Mouse (Mus musculus): ENCODE results near the gene Gulp1.

Gene Gulp1
- long read RNA-seq, experiment 1, partial matches to known transcripts, result 0 of 2 reads
- long read RNA-seq, experiment 1, other reads (novel, unspliced or antisense), result 1 of 2 reads
- long read RNA-seq, experiment 2, partial matches to known transcripts, result 0 of 4 reads
- long read RNA-seq, experiment 2, other reads (novel, unspliced or antisense), result 3 of 4 reads

DNA sequence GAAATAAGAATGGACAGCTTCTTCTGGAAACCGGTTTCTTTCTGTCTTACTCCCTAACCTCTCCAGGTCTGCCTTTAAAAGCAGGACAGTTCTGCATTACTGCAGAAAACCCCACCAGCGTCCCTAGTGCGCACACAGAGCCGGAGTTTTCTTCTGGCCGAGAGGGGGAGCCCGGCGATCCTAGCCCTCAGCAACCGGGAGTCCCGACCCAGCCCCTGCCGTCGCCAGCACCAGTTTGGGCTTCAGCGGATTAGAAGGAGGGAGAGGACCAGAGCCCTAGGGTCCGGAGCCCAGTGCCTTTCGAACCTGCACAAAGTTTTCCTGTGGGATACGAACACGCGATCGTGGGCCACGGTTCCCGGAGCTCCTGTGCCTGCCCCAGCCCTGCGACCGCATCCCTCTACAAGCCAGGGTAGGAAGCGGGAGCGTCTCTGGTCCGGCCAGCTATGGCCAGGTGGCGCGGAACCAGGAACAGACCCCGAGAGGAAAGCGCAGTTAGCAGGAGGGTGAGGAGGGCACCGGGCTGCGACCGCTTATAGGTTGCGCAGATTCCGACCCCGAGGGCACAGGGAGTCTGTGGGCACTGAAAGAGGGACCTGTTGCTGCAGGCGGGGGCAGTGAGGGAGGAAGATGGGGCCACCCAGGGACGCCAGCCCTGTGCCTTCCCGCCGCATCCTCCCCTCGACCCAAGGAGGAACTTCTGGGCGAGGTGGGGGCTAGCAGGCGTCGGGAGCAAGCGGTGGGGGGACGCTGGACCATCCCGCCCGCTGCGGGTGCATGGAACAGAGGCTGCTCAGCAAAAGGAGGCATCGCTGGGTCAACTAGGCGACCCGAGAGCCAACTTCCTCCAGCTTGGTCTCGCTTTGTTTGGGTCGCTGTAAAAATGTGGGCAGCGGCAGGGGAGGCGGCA is at the start of gene Gulp1:
Gulp1 (plus strand) TSS at position 51 of the 910 bp plus-strand sequence.
- intact Hi-C loops (cut with DNase I), result loop anchor here (2.0 to 5.0 kb wide), 2 partner anchors 189 to 761 kb away; partner anchors contain the start of gene Col3a1

DNA sequence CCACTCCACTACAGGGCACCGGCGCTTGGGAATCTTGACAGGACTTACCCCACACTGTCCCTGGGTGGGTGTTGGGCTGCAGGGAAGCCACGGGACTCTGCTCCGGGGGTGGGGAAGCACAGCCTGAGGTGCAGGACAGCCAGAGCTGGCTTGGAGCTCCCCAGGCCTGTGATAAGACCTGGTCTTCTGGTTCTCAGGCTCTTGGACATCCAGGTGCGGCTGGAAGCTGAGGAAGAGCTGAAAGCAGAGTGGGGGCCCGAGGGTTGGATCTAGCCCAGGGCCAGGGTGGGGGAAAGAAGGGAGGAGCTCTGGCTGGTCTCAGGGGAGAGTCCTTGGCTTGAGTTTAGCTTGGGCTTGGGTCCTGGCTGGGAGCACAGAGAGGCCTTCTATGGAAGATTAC is 1.1 kb upstream of the Gulp1 start:
- intact Hi-C loops (cut with DNase I), result loop anchor here (2.0 to 5.0 kb wide), 2 partner anchors 191 to 762 kb away; partner anchors contain the start of gene Col3a1

DNA sequence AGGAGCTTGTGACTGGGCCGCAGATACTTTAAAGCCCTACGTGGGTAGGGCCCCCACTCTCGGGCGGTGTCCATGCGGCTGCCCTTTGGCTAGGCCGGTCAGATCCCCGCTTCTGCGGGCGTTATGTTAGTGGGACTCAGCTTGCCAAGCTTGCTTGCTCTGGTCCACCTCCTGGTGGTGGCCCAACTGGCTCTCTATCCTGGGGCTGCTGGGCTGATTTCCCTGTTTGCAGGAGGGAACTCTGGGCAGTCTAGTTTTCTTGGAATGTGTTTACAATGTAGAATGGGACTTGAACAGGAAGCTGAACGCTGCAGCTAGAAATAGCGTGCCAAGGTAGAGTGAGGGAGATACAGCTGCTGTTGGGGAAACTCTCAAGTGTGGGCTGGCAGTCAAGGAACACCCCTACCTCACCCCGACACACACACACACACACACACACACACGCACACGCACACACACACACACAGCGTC is 1.1 kb downstream of the Gulp1 start:
- intact Hi-C loops (cut with DNase I), result loop anchor here (5.0 kb wide), 1 partner anchor 760 kb away; the partner anchor contains the start of gene Col3a1

DNA sequence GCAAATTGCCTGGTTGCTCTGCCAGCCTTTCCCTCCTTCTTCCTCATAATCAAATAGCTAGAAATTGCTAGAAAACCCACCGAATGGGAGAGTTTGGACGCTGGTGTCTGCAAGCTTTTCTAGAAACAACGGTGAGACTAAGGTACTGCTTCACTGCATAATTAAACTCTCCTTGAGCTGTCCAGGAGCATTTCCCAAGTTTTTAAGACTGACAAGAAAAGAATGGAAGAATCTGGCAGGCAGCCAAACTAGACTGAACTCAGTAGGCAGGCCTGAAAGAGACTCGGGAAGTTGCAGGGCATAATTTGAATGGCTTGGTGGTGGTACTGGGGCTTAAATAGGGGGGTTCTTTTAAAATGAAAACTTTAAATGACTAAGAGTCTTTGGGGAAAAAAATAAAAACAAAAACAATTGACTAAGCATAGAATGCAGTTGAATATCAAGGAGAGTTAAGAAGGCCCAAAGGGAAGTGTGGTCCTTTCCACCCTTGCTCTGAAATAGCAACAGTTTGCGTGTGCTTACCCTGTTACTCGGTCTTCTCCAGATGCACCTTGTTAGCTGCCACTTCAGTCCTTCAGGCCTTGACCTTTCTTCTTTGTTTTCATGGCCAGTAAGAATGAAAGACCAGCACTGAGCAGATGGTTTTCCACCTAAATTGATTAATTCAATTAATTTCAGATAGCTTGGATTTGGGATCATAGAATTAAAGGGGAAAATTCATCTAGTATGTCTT is 2.0 kb downstream of the Gulp1 start:
- intact Hi-C loops (cut with DNase I), result loop anchor here (5.0 kb wide), 1 partner anchor 759 kb away; the partner anchor contains the start of gene Col3a1

DNA sequence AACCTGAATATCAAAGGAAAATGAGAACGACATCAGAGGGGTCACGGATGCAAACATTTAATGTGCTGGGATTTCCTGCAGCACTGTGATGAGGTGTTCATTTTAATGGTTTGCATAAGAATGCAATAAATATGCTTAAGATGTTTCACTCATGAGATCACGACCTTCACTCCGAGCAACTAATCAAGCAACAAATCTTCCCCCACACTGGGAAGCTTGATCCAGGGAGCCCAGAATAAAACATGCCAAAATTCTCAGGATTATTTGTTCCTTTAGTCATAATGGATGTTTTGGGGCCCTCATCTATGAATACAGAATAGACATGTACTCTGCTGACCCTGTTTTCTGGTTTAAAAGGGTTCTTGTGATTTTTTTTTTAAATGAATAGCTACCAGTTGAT is 16.1 kb downstream of the Gulp1 start:
- intact Hi-C loops (cut with DNase I), result no loop called here

DNA sequence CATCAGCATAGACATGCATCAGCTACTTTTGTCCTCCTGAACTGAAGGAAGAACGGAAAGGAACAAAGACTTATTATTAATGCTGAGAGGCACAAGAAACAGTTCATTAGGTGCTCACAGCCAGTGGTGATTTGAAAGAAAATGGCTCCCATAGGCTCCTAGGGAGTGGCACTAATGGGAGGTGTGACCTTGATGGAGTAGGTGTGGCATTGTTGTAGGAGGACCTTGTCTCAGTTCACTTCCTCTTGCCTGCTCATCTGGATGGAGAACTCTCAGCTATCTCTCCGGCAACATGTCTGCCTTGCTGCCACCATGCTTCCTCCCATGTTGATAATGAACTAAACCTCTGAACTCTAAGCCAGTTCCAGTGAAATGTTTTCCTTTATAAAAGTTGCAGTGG is 17.0 kb downstream of the Gulp1 start:
- intact Hi-C loops (cut with DNase I), result no loop called here

DNA sequence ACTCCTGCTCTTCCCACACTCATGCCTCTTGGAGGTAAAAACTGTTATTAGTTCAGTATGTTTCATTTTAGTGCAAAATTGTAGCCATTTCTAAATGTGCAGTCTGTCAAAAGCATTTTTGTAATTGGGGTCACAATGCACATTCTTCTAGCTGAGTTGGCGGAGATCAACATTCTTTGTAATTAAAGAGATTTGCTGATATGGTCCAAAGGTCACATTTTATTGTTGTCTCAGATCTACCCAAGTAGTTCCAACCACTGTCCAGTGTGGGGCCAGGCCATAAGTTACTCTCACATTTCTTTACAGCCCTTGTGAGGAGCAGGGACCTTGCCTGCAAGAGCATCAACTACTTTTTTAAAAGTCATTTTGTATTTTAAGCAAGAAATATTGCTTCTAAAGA is 24.7 kb downstream of the Gulp1 start:
- intact Hi-C loops (cut with DNase I), result no loop called here

DNA sequence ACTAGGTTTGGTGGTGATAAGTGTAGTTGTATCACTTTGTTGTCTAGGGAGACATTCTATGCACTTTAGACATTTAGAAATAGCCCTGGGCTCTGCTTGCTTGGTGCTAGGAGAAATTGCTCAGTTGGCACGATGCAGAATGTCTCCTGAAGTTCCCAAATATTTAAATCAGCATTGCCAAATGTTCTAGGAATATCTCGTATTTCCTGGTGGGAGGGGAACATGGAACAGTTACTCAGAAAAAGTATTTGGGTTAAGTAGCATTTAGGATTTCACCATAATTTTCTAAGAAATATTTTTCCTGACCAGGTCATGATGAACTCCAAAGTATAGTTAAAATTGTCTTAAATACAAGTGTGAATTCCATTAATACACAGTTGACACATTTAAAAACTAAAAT is 25.3 kb downstream of the Gulp1 start:
- intact Hi-C loops (cut with DNase I), result no loop called here

DNA sequence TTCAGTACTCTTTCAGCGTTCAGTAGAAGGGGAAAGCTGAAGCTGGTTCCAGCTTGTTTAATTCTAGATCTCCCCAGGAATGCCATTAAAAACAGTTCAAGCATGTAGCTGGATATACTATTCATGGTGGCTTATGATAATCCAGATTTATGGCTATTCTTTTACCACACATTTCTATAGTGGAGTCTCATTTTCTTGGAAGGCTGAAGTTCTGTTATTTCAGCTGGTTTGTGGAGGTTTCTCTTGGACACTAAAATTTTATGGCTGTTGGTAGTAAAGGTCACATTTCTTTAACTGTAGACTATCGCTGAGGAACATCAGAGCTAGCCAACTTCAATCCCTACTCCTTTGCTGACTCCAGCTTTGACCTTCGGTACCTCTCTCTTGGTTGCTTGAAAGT is 29.1 kb downstream of the Gulp1 start:
- intact Hi-C loops (cut with DNase I), result no loop called here

DNA sequence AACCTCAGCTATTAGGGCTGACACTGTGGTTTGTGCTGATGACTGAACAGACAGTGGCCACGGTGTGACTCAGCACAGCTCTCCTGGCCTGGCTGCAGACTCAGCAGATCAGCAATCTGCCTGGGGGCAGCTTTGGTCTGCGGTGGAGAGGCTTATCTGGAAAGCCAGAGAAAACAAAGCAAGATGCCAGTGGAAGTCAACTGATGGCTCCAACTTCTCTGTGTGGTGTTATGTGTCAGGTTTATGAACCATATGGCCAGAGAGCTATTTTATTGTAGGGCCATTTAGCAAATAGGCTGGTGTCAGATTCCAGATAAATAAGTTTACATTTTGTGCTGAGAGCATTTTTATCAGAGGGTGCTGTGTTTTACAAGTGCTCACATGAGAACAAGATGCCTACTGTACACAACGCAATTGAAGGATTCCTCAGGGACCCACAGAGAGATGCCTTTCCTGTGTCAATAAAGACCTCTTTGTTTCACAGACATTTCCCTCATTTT is 33.6 kb downstream of the Gulp1 start:
- intact Hi-C loops (cut with DNase I), result no loop called here

DNA sequence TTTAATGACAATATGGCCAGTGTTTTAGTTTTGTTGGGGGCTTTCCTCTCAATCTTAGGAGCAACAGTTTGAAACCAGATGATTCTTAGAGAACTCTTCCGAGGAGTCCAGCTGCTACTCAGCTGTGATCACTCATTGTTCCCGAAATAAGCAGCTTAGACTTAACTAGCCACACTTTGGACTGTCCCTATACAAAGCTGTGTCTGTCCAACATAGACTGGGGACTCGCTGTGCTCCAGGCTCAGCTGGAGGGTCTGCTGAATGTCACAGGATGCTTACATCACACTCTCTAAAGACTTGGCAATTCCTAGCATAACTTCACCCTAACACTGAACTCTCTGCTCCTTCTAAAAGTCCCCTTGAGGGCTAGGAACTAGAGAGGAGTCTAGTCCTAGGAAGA is 40.4 kb downstream of the Gulp1 start:
- intact Hi-C loops (cut with DNase I), result no loop called here

DNA sequence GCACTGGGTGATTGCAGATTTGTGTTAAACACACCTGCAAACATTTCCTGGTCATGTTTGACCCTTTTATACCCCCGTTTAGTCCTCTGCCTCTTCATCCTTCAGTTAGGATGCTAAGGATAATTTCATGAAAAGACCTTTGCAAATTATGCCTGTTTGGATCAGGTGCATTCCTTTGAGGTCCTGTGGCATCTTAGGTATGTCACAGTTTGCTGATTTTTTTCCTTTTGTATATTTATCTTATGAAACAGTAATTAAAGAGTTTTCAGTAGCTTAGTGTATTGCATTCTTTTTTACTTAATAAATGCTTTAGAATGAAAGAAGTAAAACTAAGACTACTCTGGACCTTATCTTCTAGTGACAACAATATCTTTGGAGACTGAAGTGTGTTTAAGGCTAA is 41.8 kb downstream of the Gulp1 start:
- intact Hi-C loops (cut with DNase I), result no loop called here

DNA sequence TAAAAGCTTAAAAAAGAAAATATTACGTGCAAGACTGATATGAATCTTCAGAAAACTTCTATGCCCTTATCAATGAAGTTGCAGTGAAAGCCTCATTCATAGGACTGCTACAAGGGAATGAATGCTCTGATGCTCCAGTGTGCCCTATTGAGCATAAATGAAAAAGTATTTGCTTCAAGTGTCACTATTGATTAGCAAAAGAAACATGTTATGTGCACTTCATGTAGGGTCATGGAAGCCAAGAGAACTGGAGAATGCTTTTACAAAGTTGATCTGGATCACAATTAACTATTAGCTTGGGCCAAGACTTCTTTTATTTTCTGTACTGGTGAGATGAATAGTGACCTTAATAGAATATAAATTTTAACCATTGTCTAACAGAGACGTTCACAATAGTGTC is 47.0 kb downstream of the Gulp1 start:
- intact Hi-C loops (cut with DNase I), result no loop called here

DNA sequence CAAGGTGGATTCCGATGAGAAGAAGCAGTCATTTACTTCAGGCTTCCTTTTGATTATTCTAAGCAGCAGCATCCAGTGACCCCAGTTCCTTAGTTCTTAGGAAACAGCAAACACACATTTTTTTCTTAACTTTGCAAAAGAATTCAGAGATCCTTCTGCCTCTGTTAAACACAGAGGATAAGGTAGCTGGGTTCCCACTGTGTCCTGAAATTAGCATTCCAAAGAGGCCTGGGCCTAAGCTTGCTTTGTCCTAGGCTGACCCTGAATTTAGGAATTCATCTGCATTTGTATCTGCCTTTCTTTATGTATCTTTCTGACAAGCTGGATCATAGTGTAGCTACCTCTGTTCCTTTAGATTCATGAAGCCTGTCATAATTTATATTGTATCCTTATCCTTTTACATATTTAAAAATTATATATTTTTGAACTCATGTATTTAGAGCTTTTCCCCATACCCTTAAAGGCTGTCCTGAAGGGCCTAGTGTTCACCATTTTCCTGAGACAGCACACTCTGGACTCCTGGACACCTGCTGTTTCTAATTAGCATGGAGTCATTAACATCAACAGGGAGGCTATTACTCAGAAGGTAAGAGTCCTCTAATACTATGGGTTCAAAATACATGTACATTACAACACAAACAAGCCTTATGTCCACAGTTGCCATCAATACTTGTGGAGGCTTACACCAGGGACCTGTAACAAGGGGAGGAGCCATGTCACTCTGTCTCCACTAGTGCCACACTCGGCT is 62.2 kb downstream of the Gulp1 start:
- intact Hi-C loops (cut with DNase I), result no loop called here

DNA sequence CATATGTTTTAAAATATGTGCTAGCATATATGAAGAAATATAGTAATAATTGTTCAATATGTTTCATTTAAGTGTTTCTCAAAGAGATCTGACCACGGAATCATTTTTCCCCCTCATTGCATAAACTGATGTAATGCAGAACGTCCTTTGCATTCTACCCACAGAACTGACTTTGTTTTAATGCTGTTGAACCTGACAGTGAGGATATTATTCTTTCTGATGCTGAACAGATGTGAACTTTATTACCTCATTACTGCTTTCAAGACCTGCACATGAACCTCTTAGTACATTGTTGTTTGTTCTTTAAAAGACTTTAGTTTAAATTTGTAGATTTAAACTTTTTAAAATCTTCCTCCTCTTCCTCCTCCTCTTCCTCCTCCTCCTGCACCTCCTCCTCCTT is 67.4 kb downstream of the Gulp1 start:
- intact Hi-C loops (cut with DNase I), result no loop called here

DNA sequence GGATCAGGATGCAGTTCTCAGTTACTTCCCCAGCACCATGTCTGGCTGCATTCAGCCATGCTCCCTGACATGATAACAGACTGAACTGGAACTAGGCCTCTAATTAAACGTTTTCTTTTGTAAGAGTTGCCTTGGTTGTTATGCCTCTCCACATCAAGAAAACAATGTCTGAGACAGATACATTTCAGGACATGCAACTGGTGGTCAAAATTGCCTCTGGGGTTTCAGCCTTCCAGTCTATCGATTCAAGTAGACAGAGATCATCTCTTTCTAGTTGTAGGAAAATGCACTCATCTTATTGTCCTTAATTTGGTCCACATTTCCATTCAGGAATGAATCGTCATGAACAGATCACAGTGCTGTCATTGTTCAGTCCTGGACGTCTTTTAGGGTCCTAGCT is 83.2 kb downstream of the Gulp1 start:
- intact Hi-C loops (cut with DNase I), result no loop called here

DNA sequence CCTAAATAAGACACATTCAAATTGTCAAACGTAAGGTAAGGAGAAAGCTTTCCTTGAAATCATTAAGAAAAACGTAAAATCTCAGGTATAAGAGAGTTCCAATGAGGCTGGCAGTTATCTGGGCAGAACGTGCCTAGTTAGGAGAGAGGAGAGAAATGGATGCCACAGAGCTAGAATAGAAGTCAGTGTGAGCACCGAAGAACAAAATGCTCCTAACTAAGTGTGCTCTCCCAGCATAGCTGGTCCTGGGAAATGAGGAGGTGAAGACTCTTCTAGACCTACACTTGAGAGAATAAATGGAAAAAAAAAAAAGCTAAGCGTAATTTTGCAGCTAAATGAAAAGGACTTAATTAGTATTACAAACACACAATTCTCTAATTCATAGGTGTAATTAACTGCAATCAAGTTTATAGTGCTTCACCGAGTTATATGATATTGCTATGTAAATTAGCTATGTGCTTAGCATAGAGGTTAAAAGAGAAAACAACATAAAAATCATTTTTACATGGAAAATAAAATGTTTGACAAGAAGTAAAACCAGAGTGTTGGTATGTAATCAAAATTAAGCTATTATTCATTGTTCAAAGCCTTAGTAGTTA is 94.5 kb downstream of the Gulp1 start:
- intact Hi-C loops (cut with DNase I), result no loop called here

DNA sequence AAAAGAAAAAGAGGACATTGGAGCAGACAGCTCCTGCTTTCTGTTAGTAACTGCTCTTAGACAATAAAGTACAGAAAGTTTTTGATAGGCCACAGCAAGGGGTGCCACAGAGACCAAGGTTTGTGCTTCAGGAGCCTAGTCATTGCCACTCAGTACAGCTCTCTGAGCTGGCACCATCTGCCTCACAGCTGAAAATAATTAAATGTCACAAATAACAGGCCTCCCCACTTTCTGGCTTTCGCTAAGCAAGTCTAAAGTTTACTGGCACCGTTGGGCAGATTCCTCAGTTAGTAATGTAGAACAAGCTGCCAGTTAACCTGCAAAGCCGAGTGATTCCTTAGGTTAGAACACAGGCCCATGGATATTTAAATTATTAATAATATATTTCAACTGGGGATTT is 127.7 kb downstream of the Gulp1 start:
- intact Hi-C loops (cut with DNase I), result no loop called here

DNA sequence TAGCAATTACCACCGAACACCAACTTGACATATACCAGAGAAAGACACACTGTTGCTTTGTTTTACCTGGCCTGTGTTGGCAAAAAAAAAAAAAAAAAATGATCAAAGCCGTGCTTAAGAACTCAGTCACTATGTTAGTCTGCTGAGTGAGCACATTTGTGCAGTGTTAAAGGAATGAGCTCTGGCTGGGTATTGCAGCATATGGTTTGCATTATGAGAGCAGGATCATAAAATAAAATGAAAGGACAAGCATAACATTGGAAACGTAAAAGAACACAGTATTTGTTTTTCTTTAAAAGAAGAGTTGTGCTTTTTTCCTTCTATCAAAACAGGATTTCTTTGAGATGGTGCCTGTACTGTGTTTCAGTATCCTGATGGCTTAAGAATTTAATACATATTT is 128.1 kb downstream of the Gulp1 start:
- intact Hi-C loops (cut with DNase I), result no loop called here

DNA sequence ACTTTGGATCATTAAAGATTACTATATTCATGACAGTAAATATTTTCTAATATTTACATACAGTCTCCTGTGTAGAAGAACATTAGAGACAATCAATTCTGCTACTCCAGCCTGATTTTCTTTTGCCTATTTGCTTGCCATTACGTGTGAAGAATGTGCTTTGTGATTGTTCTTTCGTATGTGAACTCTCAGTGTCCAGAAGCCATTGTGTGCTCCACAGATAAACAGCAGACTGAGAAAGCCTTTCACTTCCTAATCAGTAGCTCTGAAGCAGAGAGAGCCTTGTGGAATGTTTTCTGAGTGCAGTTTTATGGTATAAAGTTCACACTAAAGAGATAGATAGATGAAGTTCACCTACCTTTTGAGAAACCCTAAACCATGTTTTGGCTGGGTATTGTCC is 131.2 kb downstream of the Gulp1 start:
- intact Hi-C loops (cut with DNase I), result no loop called here

All from adrenal gland (tissue).